Mouse (Mus musculus): ENCODE measurements at regions not wholly inside any gene's neighbourhood (a gene's known extent, or its start where the extent isn't known, plus 50 kb on each side); places are given as distances from the start of the nearest gene placed in this dataset.

DNA sequence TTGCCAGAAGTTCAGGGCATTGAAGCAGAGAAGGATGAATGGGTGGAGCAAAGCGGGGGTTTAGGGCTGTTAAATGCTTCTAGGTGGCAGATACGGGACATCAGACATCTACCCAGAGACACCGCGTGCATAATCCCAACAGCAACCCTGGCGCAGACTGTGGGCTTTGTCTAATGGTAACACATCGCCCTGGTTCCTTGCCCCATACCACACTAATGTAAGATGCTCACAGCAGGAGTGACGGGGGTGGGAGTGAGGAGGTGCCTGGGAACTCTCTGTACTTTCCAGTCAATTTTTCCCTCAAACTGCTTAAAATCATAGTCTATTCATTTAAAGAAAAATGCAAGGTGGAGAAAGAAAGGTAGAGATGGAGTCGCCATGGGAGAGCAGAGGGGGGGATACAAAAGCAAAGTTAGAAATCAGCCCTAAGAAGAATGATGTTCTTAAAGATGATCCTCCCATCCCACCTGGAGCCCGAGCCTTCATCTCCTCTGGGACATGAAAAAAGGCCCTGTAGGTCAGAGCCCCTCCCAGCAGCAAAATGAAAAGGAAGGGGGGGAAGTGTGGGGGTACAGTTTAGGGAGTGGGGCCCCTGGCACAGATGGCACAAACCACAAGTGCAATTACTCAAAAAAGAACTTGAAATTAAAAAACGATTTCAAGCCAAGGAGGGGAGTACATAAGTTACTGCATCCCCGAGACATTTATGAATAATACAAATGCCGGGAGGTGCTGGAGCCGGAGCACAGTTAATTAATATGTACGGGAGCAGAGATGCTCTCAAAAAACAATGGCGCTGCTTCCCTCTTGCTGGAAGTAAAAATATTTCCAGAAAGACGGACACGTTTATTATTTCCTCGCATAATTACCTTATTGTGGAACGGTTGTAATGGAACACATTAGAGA is 167.0 kb upstream of the Sdk2 start:
- CTCF ChIA-PET, result no interaction called here

DNA sequence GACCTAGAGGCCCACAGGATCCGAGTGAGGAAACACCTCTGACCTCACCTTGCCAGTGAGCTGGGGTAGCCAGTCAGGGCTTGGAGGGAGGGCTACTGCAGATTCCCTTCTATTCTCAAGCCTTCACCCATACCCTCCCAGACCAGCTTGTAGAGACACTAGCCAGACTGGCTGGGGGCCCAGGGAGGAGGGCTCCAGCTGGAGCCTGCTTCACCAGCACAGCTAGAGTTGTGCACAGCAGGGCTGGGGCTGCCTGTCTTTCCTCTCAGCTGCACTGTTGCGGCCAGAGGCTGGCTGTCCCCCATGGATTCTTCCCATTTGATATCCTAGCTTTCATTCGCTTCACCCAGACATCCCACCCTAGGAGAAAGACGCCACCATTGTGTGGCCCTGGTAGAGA is 165.0 kb upstream of the Sdk2 start:
- ATAC-seq (no peak), DNase-seq (ENCODE audit: low read depth, low spot score) (no peak)
- in situ Hi-C loops (cut with MboI; ENCODE audit: low pct_unique_long_range_greater_than_20kb), result no loop called here
- H3K27me3 ChIP-seq, result no peaks in the 10 kb centered on the region
- no peak for TF ChIP-seq CTCF (IDR thresholded peaks at IDR 0.05)
- POLR2A ChIA-PET, result no interaction called here
- CTCF ChIA-PET, result no interaction called here

More for the DNA sequence above, 167.0 kb upstream of the Sdk2 start:
- POLR2A ChIA-PET, result no interaction called here
- ATAC-seq (no peak), DNase-seq (ENCODE audit: low read depth, low spot score) (no peak)
- no peaks in the 10 kb centered on the region for H3K27me3 ChIP-seq
- TF ChIP-seq CTCF (IDR thresholded peaks at IDR 0.05), result no peak
- in situ Hi-C loops (cut with MboI; ENCODE audit: low pct_unique_long_range_greater_than_20kb), result no loop called here

DNA sequence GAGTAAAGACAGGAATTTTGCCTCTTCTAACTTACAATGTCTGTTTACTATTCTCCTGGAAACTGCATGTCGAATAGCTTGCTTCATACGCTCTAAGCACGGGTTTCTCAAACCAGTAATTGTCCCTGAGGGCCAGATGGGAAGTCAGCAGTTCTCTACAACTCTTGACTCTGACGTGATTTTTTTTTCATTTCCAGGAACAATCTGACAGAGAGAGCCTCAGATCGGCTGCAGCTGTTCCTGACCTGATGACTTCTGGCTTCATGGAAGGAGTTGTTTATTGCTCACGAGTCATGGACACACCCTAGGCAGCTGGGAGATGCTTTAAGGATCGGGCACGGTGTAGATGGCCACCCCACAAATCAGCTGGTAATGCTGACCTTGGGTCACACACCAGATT is 162.9 kb upstream of the Sdk2 start:
- ATAC-seq (no peak), DNase-seq (ENCODE audit: low read depth, low spot score) (no peak)
- TF ChIP-seq CTCF (IDR thresholded peaks at IDR 0.05), result no peak
- H3K27me3 ChIP-seq, result no peaks in the 10 kb centered on the region
- ChIA-PET CTCF (no interaction called here), POLR2A (interaction anchor here (0.6 kb wide), 1 partner anchor 14 kb away, joined by 3 read pairs; no protein-coding TSS in a partner anchor)
- in situ Hi-C loops (cut with MboI; ENCODE audit: low pct_unique_long_range_greater_than_20kb), result no loop called here

- ChIA-PET POLR2A (no interaction called here), CTCF (no interaction called here)
- DNase-seq (ENCODE audit: low read depth, low spot score) (no peak), ATAC-seq (no peak)
- TF ChIP-seq CTCF (IDR thresholded peaks at IDR 0.05), result no peak
- in situ Hi-C loops (cut with MboI; ENCODE audit: low pct_unique_long_range_greater_than_20kb), result no loop called here
- no peaks in the 10 kb centered on the region for H3K27me3 ChIP-seq
Measured at GRCm38 (mm10) chr11:114229196-114229595, 162.3 kb upstream of the Sdk2 start.

GRCm38 (mm10) chr11:114226553-114226952 is 159.7 kb upstream of the Sdk2 start:
- ChIA-PET CTCF (no interaction called here), POLR2A (no interaction called here)
- DNase-seq (ENCODE audit: low read depth, low spot score) (no peak), ATAC-seq (no peak)
- in situ Hi-C loops (cut with MboI; ENCODE audit: low pct_unique_long_range_greater_than_20kb), result no loop called here
- H3K27me3 ChIP-seq, result no peaks in the 10 kb centered on the region
- no peak for TF ChIP-seq CTCF (IDR thresholded peaks at IDR 0.05)

- no peak for DNase-seq (ENCODE audit: low read depth, low spot score)
- no peak for ATAC-seq
- in situ Hi-C loops (cut with MboI; ENCODE audit: low pct_unique_long_range_greater_than_20kb), result no loop called here
- H3K27me3 ChIP-seq, result no peaks in the 10 kb centered on the region
- ChIA-PET CTCF (interaction anchor here (0.8 kb wide), 1 partner anchor 9 kb away, joined by 3 read pairs; no protein-coding TSS in a partner anchor), POLR2A (no interaction called here)
- no peak for TF ChIP-seq CTCF (IDR thresholded peaks at IDR 0.05)
Measured at GRCm38 (mm10) chr11:114224706-114225105, 157.9 kb upstream of the Sdk2 start.

GRCm38 (mm10) chr11:114223061-114223460 is 156.2 kb upstream of the Sdk2 start:
- DNase-seq (ENCODE audit: low read depth, low spot score), result no peak
- POLR2A ChIA-PET, result interaction anchor here (0.8 kb wide), 1 partner anchor 320 kb away, joined by 3 read pairs; no protein-coding TSS in a partner anchor
- CTCF ChIA-PET, result no interaction called here

GRCm38 (mm10) chr11:114220466-114220865 is 153.6 kb upstream of the Sdk2 start:
- peaks cover 3% of the 10 kb centered on the region for H3K27me3 ChIP-seq
- in situ Hi-C loops (cut with MboI; ENCODE audit: low pct_unique_long_range_greater_than_20kb), result no loop called here
- no peak for ATAC-seq
- ChIA-PET CTCF (no interaction called here), POLR2A (no interaction called here)
- no peak for DNase-seq (ENCODE audit: low read depth, low spot score)
- TF ChIP-seq CTCF (IDR thresholded peaks at IDR 0.05), result no peak

More at GRCm38 (mm10) chr11:114223061-114223460, 156.2 kb upstream of the Sdk2 start:
- no peaks in the 10 kb centered on the region for H3K27me3 ChIP-seq
- TF ChIP-seq CTCF (IDR thresholded peaks at IDR 0.05), result no peak
- in situ Hi-C loops (cut with MboI; ENCODE audit: low pct_unique_long_range_greater_than_20kb), result no loop called here
- no peak for ATAC-seq

GRCm38 (mm10) chr11:114218732-114219506 is 152.1 kb upstream of the Sdk2 start:
- CTCF ChIA-PET, result no interaction called here
- peaks cover 3% of the 10 kb centered on the region for H3K27me3 ChIP-seq
- no peak for ATAC-seq
- in situ Hi-C loops (cut with MboI; ENCODE audit: low pct_unique_long_range_greater_than_20kb), result no loop called here
- no peak for TF ChIP-seq CTCF (IDR thresholded peaks at IDR 0.05)
- POLR2A ChIA-PET, result interaction anchor here (0.6 kb wide), 1 partner anchor 11 kb away, joined by 4 read pairs; no protein-coding TSS in a partner anchor
- no peak for DNase-seq (ENCODE audit: low read depth, low spot score)

DNA sequence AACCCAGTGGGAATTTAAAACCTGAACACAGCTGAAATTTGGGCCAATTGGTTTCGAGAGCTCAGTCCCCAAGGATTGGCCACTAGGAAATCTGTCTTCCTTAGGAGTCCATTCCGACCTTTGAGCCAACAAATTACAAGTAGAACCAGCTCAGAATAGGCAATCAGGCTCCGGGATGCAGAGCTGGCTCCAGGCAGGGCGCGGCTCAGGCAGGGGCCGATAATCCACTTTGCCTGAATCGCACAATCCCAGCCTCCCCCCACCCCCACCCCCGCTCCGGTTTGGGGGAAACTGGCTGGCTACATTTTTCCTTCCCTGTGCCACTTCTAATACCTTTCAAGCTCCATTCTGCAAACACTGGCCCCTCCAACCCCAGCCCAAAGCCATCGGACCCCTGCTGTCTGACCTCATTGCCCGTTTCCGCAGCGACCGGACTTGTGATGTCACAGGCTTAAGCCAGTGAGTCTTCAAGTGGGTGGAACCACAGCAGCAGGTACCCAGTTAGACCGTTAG is 150.5 kb upstream of the Sdk2 start:
- no peak for TF ChIP-seq CTCF (IDR thresholded peaks at IDR 0.05)
- CTCF ChIA-PET, result no interaction called here
- H3K27me3 ChIP-seq, result peaks cover 3% of the 10 kb centered on the region
- ATAC-seq, result no peak
- no peak for DNase-seq (ENCODE audit: low read depth, low spot score)
- in situ Hi-C loops (cut with MboI; ENCODE audit: low pct_unique_long_range_greater_than_20kb), result no loop called here
- POLR2A ChIA-PET, result no interaction called here

GRCm38 (mm10) chr11:114216493-114216892 is 149.6 kb upstream of the Sdk2 start:
- TF ChIP-seq CTCF (IDR thresholded peaks at IDR 0.05), result no peak
- DNase-seq (ENCODE audit: low read depth, low spot score) (no peak), ATAC-seq (no peak)
- CTCF ChIA-PET, result interaction anchor here (1.2 kb wide), 1 partner anchor 8 kb away, joined by 3 read pairs; no protein-coding TSS in a partner anchor
- H3K27me3 ChIP-seq, result peaks cover 3% of the 10 kb centered on the region
- in situ Hi-C loops (cut with MboI; ENCODE audit: low pct_unique_long_range_greater_than_20kb), result no loop called here
- POLR2A ChIA-PET, result no interaction called here
